Mouse (Mus musculus) heart, embryonic 16.5 days (tissue): ENCODE measurements at regions not wholly inside any gene's neighbourhood (a gene's known extent, or its start where the extent isn't known, plus 50 kb on each side); places are given as distances from the start of the nearest gene placed in this dataset.

Experiments used
- ATAC-seq: fragments of 200-750 bp; cut with Nextera tagmentation; replicated peaks from 2 replicates; pipeline ENCODE4 v1.8.0; 2017; ENCODE audit warnings: moderate number of reproducible peaks; ENCODE audit not compliant: insufficient read depth, low FRiP score; ENCODE audit errors: extremely low read depth
- H3K27ac ChIP-seq: fragments of 300-500 bp; sonication (generic); 2 replicates; pipeline ENCODE4 v1.5.1; 2014; ENCODE audit warnings: mild to moderate bottlenecking, low read length, control low read depth, moderate library complexity
- H3K27me3 ChIP-seq: fragments of 300-500 bp; sonication (generic); 2 replicates; pipeline ENCODE4 v1.6.1; 2014; ENCODE audit warnings: low read length, mixed read lengths; ENCODE audit not compliant: control insufficient read depth, insufficient read depth
- H3K36me3 ChIP-seq: fragments of 300-500 bp; sonication (generic); 2 replicates; pipeline ENCODE4 v1.6.1; 2014; ENCODE audit not compliant: control insufficient read depth, insufficient read depth
- H3K4me1 ChIP-seq: fragments of 300-500 bp; sonication (generic); 2 replicates; pipeline ENCODE4 v1.6.1; 2014; ENCODE audit warnings: low read length, mixed read lengths; ENCODE audit not compliant: control insufficient read depth, insufficient read depth
- H3K4me2 ChIP-seq: fragments of 300-500 bp; sonication (generic); 2 replicates; pipeline ENCODE4 v1.6.1; 2014; ENCODE audit warnings: low read depth, mild to moderate bottlenecking, control low read depth, low read length
- H3K4me3 ChIP-seq: fragments of 300-500 bp; sonication (generic); 2 replicates; pipeline ENCODE4 v1.5.1; 2014; ENCODE audit warnings: mild to moderate bottlenecking, control low read depth, low read length
- H3K9ac ChIP-seq: fragments of 300-500 bp; sonication (generic); 2 replicates; pipeline ENCODE4 v1.6.1; 2014; ENCODE audit warnings: low read length, control low read depth
- H3K9me3 ChIP-seq: fragments of 300-500 bp; sonication (generic); replicated peaks from 2 replicates; pipeline ENCODE4 v1.6.1; 2016; ENCODE audit warnings: low read length; ENCODE audit not compliant: control insufficient read depth
- WGBS: fragments of 180-500 bp; shearing (Covaris S2); extraction: QIAGEN DNeasy Blood & Tissue Kit; methylation state at CpG from one replicate; pipeline ENCODE4 v1.1.7; 2014; 5-methylcytosine and 5-hydroxymethylcytosine counted together

GRCm38 (mm10) chr1:152188700-152189099 lies 98.8 kb upstream of the 1700025G04Rik start:
- Histone ChIP-seq H3K36me3 (no peaks in the 10 kb centered on the region), H3K4me2 (no peak overlapping the region), H3K27me3 (no peaks in the 10 kb centered on the region), H3K9ac (no peak overlapping the region), H3K9me3 (no peaks in the 10 kb centered on the region), H3K4me1 (no peaks in the 10 kb centered on the region), H3K4me3 (no peak overlapping the region), H3K27ac (no peak overlapping the region)
- ATAC-seq = no peak
- WGBS = 72% methylated on average over 6 of the region's 6 CpGs

DNA sequence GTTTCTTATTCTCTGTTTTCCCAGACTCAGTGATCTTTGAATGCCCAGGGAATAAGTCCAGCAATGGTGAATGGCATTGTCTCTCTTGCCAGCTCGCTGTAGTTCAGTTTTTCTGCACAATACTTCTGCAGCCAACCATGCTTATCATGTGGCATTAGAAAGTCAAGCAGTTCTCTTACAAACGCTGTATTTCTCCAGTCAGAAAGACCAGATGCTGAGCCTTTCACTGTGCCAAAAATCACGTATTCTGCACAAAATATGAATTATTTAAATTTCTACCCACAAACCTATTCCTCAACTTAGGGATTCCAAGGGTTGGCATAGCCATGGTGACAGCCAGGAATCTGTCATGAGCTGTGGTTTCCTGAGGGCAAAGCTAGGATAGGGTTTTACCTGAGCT lies 95.0 kb upstream of the 1700025G04Rik start:
- Histone ChIP-seq H3K4me1 (no peaks in the 10 kb centered on the region), H3K9me3 (no peaks in the 10 kb centered on the region), H3K9ac (no peak overlapping the region), H3K27ac (no peak overlapping the region), H3K36me3 (no peaks in the 10 kb centered on the region), H3K4me2 (no peak overlapping the region), H3K4me3 (no peak overlapping the region), H3K27me3 (no peaks in the 10 kb centered on the region)
- ATAC-seq = no peak
- WGBS = 72% methylated on average over 3 of the region's 3 CpGs

DNA sequence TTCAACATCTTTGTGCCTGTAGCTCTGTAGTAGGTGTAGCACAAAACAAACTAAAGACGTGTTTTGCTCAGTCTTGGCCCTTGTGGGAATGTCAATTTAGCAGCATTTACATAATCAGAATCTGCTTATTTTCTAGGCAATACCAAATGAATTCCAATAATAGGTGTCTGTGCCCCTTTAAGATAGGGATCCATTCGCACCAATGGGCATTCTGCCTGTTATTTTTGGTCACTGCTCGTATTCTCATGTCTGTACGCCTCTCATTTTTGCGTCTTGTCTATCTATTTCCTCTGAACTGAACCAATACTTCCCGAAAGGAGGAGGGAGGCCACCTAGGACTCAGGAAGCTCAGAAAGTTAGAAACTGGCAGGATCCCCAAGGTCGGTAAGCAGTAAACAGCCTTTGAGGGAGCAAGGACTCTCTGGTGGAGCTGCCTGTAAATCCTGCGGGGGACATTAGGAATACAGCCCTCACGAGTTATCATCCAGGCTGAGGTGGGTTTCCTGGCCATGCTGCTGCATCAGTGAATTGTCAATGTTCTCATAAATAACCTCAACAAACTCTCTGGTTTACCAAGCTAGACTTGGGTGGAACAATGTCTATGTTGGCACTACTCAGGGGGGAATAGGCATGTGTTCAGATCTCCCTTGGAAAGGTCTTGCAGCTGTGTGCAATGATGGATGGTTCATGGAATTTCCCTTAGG lies 86.5 kb upstream of the 1700025G04Rik start:
- WGBS = 75% methylated on average over 9 of the region's 9 CpGs
- ATAC-seq = no peak
- Histone ChIP-seq H3K9ac (no peak overlapping the region), H3K4me1 (no peaks in the 10 kb centered on the region), H3K27me3 (no peaks in the 10 kb centered on the region), H3K36me3 (no peaks in the 10 kb centered on the region), H3K4me3 (no peak overlapping the region), H3K27ac (no peak overlapping the region), H3K4me2 (no peak overlapping the region), H3K9me3 (no peaks in the 10 kb centered on the region)

DNA sequence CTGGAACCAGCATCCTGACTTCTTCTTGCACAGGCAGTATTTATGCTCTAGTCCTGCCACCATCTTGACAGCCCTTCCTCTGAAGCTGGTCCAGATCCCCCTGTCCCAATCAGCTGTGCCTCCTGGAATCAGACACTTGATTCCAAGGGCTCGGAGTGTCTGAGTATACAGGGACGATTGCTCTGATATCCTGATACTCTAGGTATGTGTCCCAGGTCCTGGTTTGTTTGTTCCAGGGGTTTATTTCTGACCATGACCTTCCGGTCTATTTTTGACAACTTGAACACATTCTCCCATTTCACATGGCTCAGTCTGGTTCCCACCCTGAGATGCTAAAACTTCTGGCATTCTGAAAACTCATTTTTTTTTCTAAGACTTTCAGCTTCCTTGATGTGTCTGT lies 85.8 kb upstream of the 1700025G04Rik start:
- Histone ChIP-seq H3K9ac (no peak overlapping the region), H3K27ac (no peak overlapping the region), H3K27me3 (no peaks in the 10 kb centered on the region), H3K9me3 (no peaks in the 10 kb centered on the region), H3K4me2 (no peak overlapping the region), H3K4me3 (no peak overlapping the region), H3K36me3 (no peaks in the 10 kb centered on the region), H3K4me1 (no peaks in the 10 kb centered on the region)
- ATAC-seq = no peak
- WGBS = 65% methylated on average over 3 of the region's 3 CpGs

- Histone ChIP-seq H3K36me3 (no peaks in the 10 kb centered on the region), H3K4me3 (no peak overlapping the region), H3K9ac (no peak overlapping the region), H3K27ac (no peak overlapping the region), H3K27me3 (no peaks in the 10 kb centered on the region), H3K4me1 (no peaks in the 10 kb centered on the region), H3K9me3 (no peaks in the 10 kb centered on the region), H3K4me2 (no peak overlapping the region)
- 91% methylated on average over 4 of the region's 4 CpGs for WGBS
- no peak for ATAC-seq
Observed at GRCm38 (mm10) chr1:152174464-152174863, 84.5 kb upstream of the 1700025G04Rik start.

- H3K4me2 ChIP-seq = no peak overlapping the region
- WGBS = 81% methylated on average over 16 of the region's 16 CpGs
- no peak for ATAC-seq
Observed at GRCm38 (mm10) chr1:152171034-152171790, 81.3 kb upstream of the 1700025G04Rik start.

GRCm38 (mm10) chr1:152170583-152170982 lies 80.7 kb upstream of the 1700025G04Rik start:
- Histone ChIP-seq H3K36me3 (no peaks in the 10 kb centered on the region), H3K9ac (no peak overlapping the region), H3K27me3 (no peaks in the 10 kb centered on the region), H3K27ac (no peak overlapping the region), H3K4me1 (peaks cover 13% of the 10 kb centered on the region), H3K4me3 (no peak overlapping the region), H3K9me3 (no peaks in the 10 kb centered on the region), H3K4me2 (no peak overlapping the region)
- ATAC-seq = no peak
- 83% methylated on average over 8 of the region's 8 CpGs for WGBS

More at GRCm38 (mm10) chr1:152171034-152171790, 81.3 kb upstream of the 1700025G04Rik start:
- no peak overlapping the region for H3K4me3 ChIP-seq
- H3K4me1 ChIP-seq = peaks cover 13% of the 10 kb centered on the region
- no peak overlapping the region for H3K27ac ChIP-seq
- H3K27me3 ChIP-seq = no peaks in the 10 kb centered on the region
- H3K36me3 ChIP-seq = no peaks in the 10 kb centered on the region
- no peaks in the 10 kb centered on the region for H3K9me3 ChIP-seq
- H3K9ac ChIP-seq = no peak overlapping the region

- Histone ChIP-seq H3K9ac (no peak overlapping the region), H3K27me3 (no peaks in the 10 kb centered on the region), H3K27ac (no peak overlapping the region), H3K4me3 (no peak overlapping the region), H3K4me2 (no peak overlapping the region), H3K4me1 (peaks cover 19% of the 10 kb centered on the region), H3K36me3 (no peaks in the 10 kb centered on the region), H3K9me3 (no peaks in the 10 kb centered on the region)
- no peak for ATAC-seq
- WGBS = 91% methylated on average over 14 of the region's 14 CpGs
Observed at GRCm38 (mm10) chr1:152169508-152169907, 79.6 kb upstream of the 1700025G04Rik start.

GRCm38 (mm10) chr1:152168284-152168683 lies 78.4 kb upstream of the 1700025G04Rik start:
- Histone ChIP-seq H3K4me1 (peaks cover 26% of the 10 kb centered on the region), H3K4me3 (no peak overlapping the region), H3K9ac (peak overlapping the region; percentile 15), H3K27me3 (no peaks in the 10 kb centered on the region), H3K36me3 (no peaks in the 10 kb centered on the region), H3K9me3 (no peaks in the 10 kb centered on the region), H3K27ac (peak overlapping the region; percentile 77), H3K4me2 (peak overlapping the region; percentile 7; the same call in 1 of the 2 replicates)
- WGBS = 24% methylated on average over 4 of the region's 4 CpGs
- ATAC-seq = peak; percentile 74
